Mouse (Mus musculus): ENCODE results near the gene Klc1. TPM values are rescaled to one million over a fixed set of nuclear protein-coding genes. Genes with fewer than 3 reads are reported as not detected.

Klc1 gene
- total and polyA plus RNA-seq, 2 experiments: 17.4 to 18.8 TPM

GRCm38 (mm10) chr12:111827556-111827955 is 68.9 kb downstream of the Klc1 start:
- WGBS: 92% methylated on average over 12 of the region's 12 CpGs
- Histone ChIP-seq H3K4me1 (ENCODE audit: control insufficient read depth, insufficient read depth, low read length) (no peaks in the 10 kb centered on the region), H3K4me3 (ENCODE audit: insufficient read depth, low read depth, low read length) (no peak overlapping the region), H3K36me3 (ENCODE audit: control insufficient read depth, insufficient read depth, low read length) (peaks cover 50% of the 10 kb centered on the region), H3K27ac (replicated peaks; ENCODE audit: insufficient read depth, low read depth, low read length) (no peak overlapping the region), H3K79me2 (ENCODE audit: control insufficient read depth, insufficient read depth, low read length) (no peaks in the 10 kb centered on the region), H3K27me3 (ENCODE audit: control insufficient read depth, insufficient read depth, low read length) (no peaks in the 10 kb centered on the region), H3K9ac (ENCODE audit: low read depth, low read length) (no peak overlapping the region)
- DNase-seq (ENCODE audit: extremely low read depth, low read depth, low spot score): no peak
- TF ChIP-seq POLR2A (IDR thresholded peaks at IDR 0.05; ENCODE audit: extremely low read depth, insufficient read depth, low read length) (no peak), CTCF (IDR thresholded peaks at IDR 0.05; ENCODE audit: low read depth, low read length) (no peak)

DNA sequence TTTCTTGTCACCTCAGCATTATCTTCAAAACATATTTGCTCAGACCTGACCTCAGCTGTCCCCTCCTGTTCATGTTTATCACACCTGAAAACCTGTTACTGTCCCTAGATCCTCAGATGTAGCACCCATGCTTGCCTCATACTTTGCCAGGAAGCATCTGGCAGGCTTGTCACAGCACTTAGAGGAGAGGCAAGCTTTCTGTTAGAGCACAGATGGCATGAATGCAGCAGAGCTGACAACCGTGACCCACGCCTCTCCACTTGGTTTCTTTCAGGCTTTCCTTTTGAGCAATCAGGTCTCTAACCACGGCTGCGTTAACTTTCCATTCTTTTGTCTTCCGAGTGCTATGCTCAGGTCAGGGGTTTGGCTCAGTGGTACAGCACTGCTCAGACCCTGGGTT is 70.8 kb downstream of the Klc1 start:
- Histone ChIP-seq H3K79me2 (ENCODE audit: control insufficient read depth, insufficient read depth, low read length) (no peaks in the 10 kb centered on the region), H3K27ac (replicated peaks; ENCODE audit: insufficient read depth, low read depth, low read length) (no peak overlapping the region), H3K4me3 (ENCODE audit: insufficient read depth, low read depth, low read length) (no peak overlapping the region), H3K36me3 (ENCODE audit: control insufficient read depth, insufficient read depth, low read length) (peaks cover 44% of the 10 kb centered on the region), H3K4me1 (ENCODE audit: control insufficient read depth, insufficient read depth, low read length) (no peaks in the 10 kb centered on the region), H3K9ac (ENCODE audit: low read depth, low read length) (no peak overlapping the region), H3K27me3 (ENCODE audit: control insufficient read depth, insufficient read depth, low read length) (no peaks in the 10 kb centered on the region)
- TF ChIP-seq POLR2A (IDR thresholded peaks at IDR 0.05; ENCODE audit: extremely low read depth, insufficient read depth, low read length): no peak
- TF ChIP-seq CTCF (IDR thresholded peaks at IDR 0.05; ENCODE audit: low read depth, low read length): no peak
- DNase-seq (ENCODE audit: extremely low read depth, low read depth, low spot score): no peak
- WGBS: 89% methylated on average over 5 of the region's 5 CpGs

GRCm38 (mm10) chr12:111829954-111830353 is 71.3 kb downstream of the Klc1 start:
- Histone ChIP-seq H3K79me2 (ENCODE audit: control insufficient read depth, insufficient read depth, low read length) (no peaks in the 10 kb centered on the region), H3K27me3 (ENCODE audit: control insufficient read depth, insufficient read depth, low read length) (no peaks in the 10 kb centered on the region), H3K36me3 (ENCODE audit: control insufficient read depth, insufficient read depth, low read length) (peaks cover 42% of the 10 kb centered on the region), H3K4me3 (ENCODE audit: insufficient read depth, low read depth, low read length) (no peak overlapping the region), H3K27ac (replicated peaks; ENCODE audit: insufficient read depth, low read depth, low read length) (no peak overlapping the region), H3K4me1 (ENCODE audit: control insufficient read depth, insufficient read depth, low read length) (no peaks in the 10 kb centered on the region), H3K9ac (ENCODE audit: low read depth, low read length) (no peak overlapping the region)
- 85% methylated on average over 9 of the region's 9 CpGs for WGBS
- TF ChIP-seq CTCF (IDR thresholded peaks at IDR 0.05; ENCODE audit: low read depth, low read length) (no peak), POLR2A (IDR thresholded peaks at IDR 0.05; ENCODE audit: extremely low read depth, insufficient read depth, low read length) (no peak)
- DNase-seq (ENCODE audit: extremely low read depth, low read depth, low spot score): no peak

- Histone ChIP-seq H3K36me3 (ENCODE audit: control insufficient read depth, insufficient read depth, low read length) (peaks cover 39% of the 10 kb centered on the region), H3K79me2 (ENCODE audit: control insufficient read depth, insufficient read depth, low read length) (no peaks in the 10 kb centered on the region), H3K9ac (ENCODE audit: low read depth, low read length) (no peak overlapping the region), H3K27me3 (ENCODE audit: control insufficient read depth, insufficient read depth, low read length) (no peaks in the 10 kb centered on the region), H3K4me1 (ENCODE audit: control insufficient read depth, insufficient read depth, low read length) (no peaks in the 10 kb centered on the region), H3K27ac (replicated peaks; ENCODE audit: insufficient read depth, low read depth, low read length) (no peak overlapping the region), H3K4me3 (ENCODE audit: insufficient read depth, low read depth, low read length) (no peak overlapping the region)
- TF ChIP-seq POLR2A (IDR thresholded peaks at IDR 0.05; ENCODE audit: extremely low read depth, insufficient read depth, low read length) (no peak), CTCF (IDR thresholded peaks at IDR 0.05; ENCODE audit: low read depth, low read length) (no peak)
- WGBS: 92% methylated on average over 10 of the region's 10 CpGs
- DNase-seq (ENCODE audit: extremely low read depth, low read depth, low spot score): no peak
Measured at GRCm38 (mm10) chr12:111830375-111830774, 71.7 kb downstream of the Klc1 start.

DNA sequence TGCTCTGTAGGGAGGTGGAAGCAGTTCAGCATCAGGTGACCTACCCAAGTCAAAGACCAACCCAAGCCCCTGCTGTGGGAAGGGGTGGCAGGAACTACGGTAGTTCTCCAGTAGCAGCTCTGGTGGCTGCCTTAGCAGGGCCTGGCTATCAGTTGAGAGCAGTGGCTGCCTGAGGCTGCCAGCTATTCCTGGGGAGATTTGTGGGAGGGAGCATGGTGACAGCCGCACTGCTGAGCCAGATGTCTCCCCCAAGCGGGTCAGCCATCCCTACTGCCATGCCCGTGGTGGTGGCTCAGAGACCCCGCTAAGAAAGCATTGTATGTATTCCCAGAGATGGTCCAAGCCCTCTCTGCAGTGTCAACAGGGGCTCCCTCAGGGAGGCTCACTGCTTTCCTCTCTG is 74.0 kb downstream of the Klc1 start:
- DNase-seq (ENCODE audit: extremely low read depth, low read depth, low spot score): no peak
- H3K4me1 ChIP-seq (ENCODE audit: control insufficient read depth, insufficient read depth, low read length): no peaks in the 10 kb centered on the region
- no peaks in the 10 kb centered on the region for H3K27me3 ChIP-seq (ENCODE audit: control insufficient read depth, insufficient read depth, low read length)
- H3K36me3 ChIP-seq (ENCODE audit: control insufficient read depth, insufficient read depth, low read length): peaks cover 28% of the 10 kb centered on the region
- no peak overlapping the region for H3K27ac ChIP-seq (replicated peaks; ENCODE audit: insufficient read depth, low read depth, low read length)
- no peak overlapping the region for H3K9ac ChIP-seq (ENCODE audit: low read depth, low read length)
- TF ChIP-seq POLR2A (IDR thresholded peaks at IDR 0.05; ENCODE audit: extremely low read depth, insufficient read depth, low read length): no peak
- TF ChIP-seq CTCF (IDR thresholded peaks at IDR 0.05; ENCODE audit: low read depth, low read length): no peak
- no peak overlapping the region for H3K4me3 ChIP-seq (ENCODE audit: insufficient read depth, low read depth, low read length)
- 93% methylated on average over 5 of the region's 5 CpGs for WGBS
- H3K79me2 ChIP-seq (ENCODE audit: control insufficient read depth, insufficient read depth, low read length): no peaks in the 10 kb centered on the region

- Histone ChIP-seq H3K9ac (ENCODE audit: low read depth, low read length) (no peak overlapping the region), H3K36me3 (ENCODE audit: control insufficient read depth, insufficient read depth, low read length) (peaks cover 26% of the 10 kb centered on the region)
Measured at GRCm38 (mm10) chr12:111833457-111833856, 74.8 kb downstream of the Klc1 start.

More at GRCm38 (mm10) chr12:111833457-111833856, 74.8 kb downstream of the Klc1 start:
- no peak for TF ChIP-seq POLR2A (IDR thresholded peaks at IDR 0.05; ENCODE audit: extremely low read depth, insufficient read depth, low read length)
- Histone ChIP-seq H3K4me1 (ENCODE audit: control insufficient read depth, insufficient read depth, low read length) (no peaks in the 10 kb centered on the region), H3K27me3 (ENCODE audit: control insufficient read depth, insufficient read depth, low read length) (no peaks in the 10 kb centered on the region), H3K27ac (replicated peaks; ENCODE audit: insufficient read depth, low read depth, low read length) (no peak overlapping the region), H3K4me3 (ENCODE audit: insufficient read depth, low read depth, low read length) (no peak overlapping the region), H3K79me2 (ENCODE audit: control insufficient read depth, insufficient read depth, low read length) (no peaks in the 10 kb centered on the region)
- DNase-seq (ENCODE audit: extremely low read depth, low read depth, low spot score): no peak
- WGBS: 89% methylated on average over 10 of the region's 10 CpGs

Measured in liver, adult 2 months (tissue).